Mouse (Mus musculus): ENCODE measurements around the gene Guca1a.
"Not testable (repeated sequence)": the region's sequence is repeated elsewhere in the genome, so short reads cannot be mapped to it uniquely, and the experiment has no call there.

Gene Guca1a

GRCm38 (mm10) chr17:47409897-47410861 is 9.8 kb upstream of the Guca1a start:
- not testable (repeated sequence) for DNase-seq (ENCODE audit: low read depth, low spot score)

GRCm38 (mm10) chr17:47408558-47408898 is 8.1 kb upstream of the Guca1a start:
- DNase-seq (ENCODE audit: low read depth, low spot score) = peak; percentile 82

- DNase-seq (ENCODE audit: low read depth, low spot score) = peak; percentile 57
Observed at GRCm38 (mm10) chr17:47407717-47408557, 7.6 kb upstream of the Guca1a start.

GRCm38 (mm10) chr17:47399091-47399490 is 1.3 kb downstream of the Guca1a start:
- no peak for DNase-seq (ENCODE audit: low read depth, low spot score)

- peak; percentile 90 for DNase-seq (ENCODE audit: low read depth, low spot score)
Observed at GRCm38 (mm10) chr17:47395376-47395913, 4.9 kb downstream of the Guca1a start.

- no peak for DNase-seq (ENCODE audit: low read depth, low spot score)
Observed at GRCm38 (mm10) chr17:47394223-47394869, 6.0 kb downstream of the Guca1a start.

- peak; percentile 74 for DNase-seq (ENCODE audit: low read depth, low spot score)
Observed at GRCm38 (mm10) chr17:47386649-47387048, 13.7 kb downstream of the Guca1a start.

- DNase-seq (ENCODE audit: low read depth, low spot score) = no peak
Observed at GRCm38 (mm10) chr17:47385145-47385544, 15.2 kb downstream of the Guca1a start, which contains the start of gene Guca1b. Gene Guca1b (plus strand): TSS chr17:47385393.

- no peak for DNase-seq (ENCODE audit: low read depth, low spot score)
Observed at GRCm38 (mm10) chr17:47384064-47384463, 16.3 kb downstream of the Guca1a start.

- no peak for DNase-seq (ENCODE audit: low read depth, low spot score)
Observed at GRCm38 (mm10) chr17:47383266-47383665, 17.1 kb downstream of the Guca1a start.

- DNase-seq (ENCODE audit: low read depth, low spot score) = no peak
Observed at GRCm38 (mm10) chr17:47381917-47382316, 18.5 kb downstream of the Guca1a start.

- DNase-seq (ENCODE audit: low read depth, low spot score) = peak; percentile 48
Observed at GRCm38 (mm10) chr17:47378133-47378532, 22.3 kb downstream of the Guca1a start.

- DNase-seq (ENCODE audit: low read depth, low spot score) = no peak
Observed at GRCm38 (mm10) chr17:47376779-47377280, 23.6 kb downstream of the Guca1a start.

- no peak for DNase-seq (ENCODE audit: low read depth, low spot score)
Observed at GRCm38 (mm10) chr17:47373991-47374390, 26.4 kb downstream of the Guca1a start.

- peak; percentile 86 for DNase-seq (ENCODE audit: low read depth, low spot score)
Observed at GRCm38 (mm10) chr17:47371451-47371850, 28.9 kb downstream of the Guca1a start.

- DNase-seq (ENCODE audit: low read depth, low spot score) = no peak
Observed at GRCm38 (mm10) chr17:47369087-47369443, 31.3 kb downstream of the Guca1a start.

- DNase-seq (ENCODE audit: low read depth, low spot score) = peak; percentile 95
Observed at GRCm38 (mm10) chr17:47368401-47369086, 31.8 kb downstream of the Guca1a start, which contains the start of gene Mrps10. Gene Mrps10 (plus strand): TSS chr17:47368887.

- no peak for DNase-seq (ENCODE audit: low read depth, low spot score)
Observed at GRCm38 (mm10) chr17:47361343-47361742, 39.0 kb downstream of the Guca1a start.

GRCm38 (mm10) chr17:47359964-47360363 is 40.4 kb downstream of the Guca1a start:
- DNase-seq (ENCODE audit: low read depth, low spot score) = peak; percentile 72

- peak; percentile 82 for DNase-seq (ENCODE audit: low read depth, low spot score)
Observed at GRCm38 (mm10) chr17:47349721-47350319, 50.6 kb downstream of the Guca1a start.

Measured in ES-CJ7 (cell line).